Mouse (Mus musculus) left cerebral cortex, postnatal 4 days (tissue): ENCODE results near the gene Tomm5. TPM values are rescaled to one million over a fixed set of nuclear protein-coding genes. Genes with fewer than 3 reads are reported as not detected.
"Not testable (repeated sequence)": the region's sequence is repeated elsewhere in the genome, so short reads cannot be mapped to it uniquely, and the experiment has no call there.

Source experiments
- DNase-seq: peaks from one replicate; pipeline ENCODE4 v3.0.0-alpha.2; 2022
- intact Hi-C: fragments of 180-260 bp; cut with DNase I; formaldehyde crosslinking; loops from one replicate; pipeline ENCODE4 v1.15.1; 2025
- total RNA-seq, 2 experiments: library from RNA; stranded (reverse); gene quantifications; 2 replicates each; pipeline ENCODE4 v1.2.3; 2021

Tomm5 gene
- total RNA-seq, 2 experiments from 2014 or later: 54.3 to 60.2 TPM

- DNase-seq: no peak
- intact Hi-C loops: no loop called here
These were observed 40.2 kb downstream of the Tomm5 start for GRCm38 (mm10) chr4:45067742-45068141.

- intact Hi-C loops: no loop called here
- DNase-seq: no peak
These were observed 41.7 kb downstream of the Tomm5 start for GRCm38 (mm10) chr4:45066036-45066730.

- intact Hi-C loops: no loop called here
- DNase-seq: no peak
These were observed 43.3 kb downstream of the Tomm5 start for GRCm38 (mm10) chr4:45064577-45064976.

GRCm38 (mm10) chr4:45063836-45064235, 44.1 kb downstream of the Tomm5 start:
- DNase-seq, intact Hi-C loops: not testable (repeated sequence)

- DNase-seq: peak; percentile 21
- intact Hi-C loops: no loop called here
These were observed 52.5 kb downstream of the Tomm5 start for GRCm38 (mm10) chr4:45055451-45055850.

Other genes starting within 250 kb of the Tomm5 start
- gene Grhpr, start 126.7 kb downstream of the Tomm5 start, total RNA-seq: 10 to 100 TPM in 1 of 2 experiments, 1 to 10 TPM in 1; 9.8 to 12.0 TPM
- 10 to 100 TPM; 30.9 to 33.0 TPM for gene Zbtb5, start 95.7 kb downstream of the Tomm5 start, total RNA-seq
- 10 to 100 TPM; 21.0 to 22.6 TPM for gene Polr1e, start 89.5 kb downstream of the Tomm5 start, total RNA-seq
- 10 to 100 TPM; 29.6 to 30.8 TPM for gene Fbxo10, start 23.5 kb downstream of the Tomm5 start, total RNA-seq
- gene Frmpd1, start 76.8 kb upstream of the Tomm5 start, total RNA-seq: 10 to 100 TPM; 16.5 to 18.5 TPM
- 10 to 100 TPM; 16.8 to 23.2 TPM for gene Trmt10b, start 189.0 kb upstream of the Tomm5 start, total RNA-seq
- 10 to 100 TPM; 22.4 to 22.8 TPM for gene Dcaf10, start 234.0 kb upstream of the Tomm5 start, total RNA-seq
- gene Exosc3, start 234.6 kb upstream of the Tomm5 start, total RNA-seq: 10 to 100 TPM; 13.4 to 13.7 TPM